Mouse (Mus musculus) activated CD4-positive, CD25-positive, alpha-beta regulatory T cell, adult 9 weeks (primary cell): ENCODE results near the gene Rnf20. TPM values are rescaled to one million over a fixed set of nuclear protein-coding genes. Genes with fewer than 3 reads are reported as not detected.

ENCODE experiments used
- polyA plus RNA-seq: library from polyadenylated mRNA; unstranded; fragments of 100-300 nt; shearing (Covaris generic); gene quantifications from one replicate; pipeline ENCODE4 v1.2.1, GENCODE M21; 2017

Rnf20 gene
- 67.9 TPM for polyA plus RNA-seq

GRCm38 (mm10) chr4:49631319-49632138 is at the start of gene Rnf20:
Gene Rnf20 (plus strand): TSS chr4:49632006.

DNA sequence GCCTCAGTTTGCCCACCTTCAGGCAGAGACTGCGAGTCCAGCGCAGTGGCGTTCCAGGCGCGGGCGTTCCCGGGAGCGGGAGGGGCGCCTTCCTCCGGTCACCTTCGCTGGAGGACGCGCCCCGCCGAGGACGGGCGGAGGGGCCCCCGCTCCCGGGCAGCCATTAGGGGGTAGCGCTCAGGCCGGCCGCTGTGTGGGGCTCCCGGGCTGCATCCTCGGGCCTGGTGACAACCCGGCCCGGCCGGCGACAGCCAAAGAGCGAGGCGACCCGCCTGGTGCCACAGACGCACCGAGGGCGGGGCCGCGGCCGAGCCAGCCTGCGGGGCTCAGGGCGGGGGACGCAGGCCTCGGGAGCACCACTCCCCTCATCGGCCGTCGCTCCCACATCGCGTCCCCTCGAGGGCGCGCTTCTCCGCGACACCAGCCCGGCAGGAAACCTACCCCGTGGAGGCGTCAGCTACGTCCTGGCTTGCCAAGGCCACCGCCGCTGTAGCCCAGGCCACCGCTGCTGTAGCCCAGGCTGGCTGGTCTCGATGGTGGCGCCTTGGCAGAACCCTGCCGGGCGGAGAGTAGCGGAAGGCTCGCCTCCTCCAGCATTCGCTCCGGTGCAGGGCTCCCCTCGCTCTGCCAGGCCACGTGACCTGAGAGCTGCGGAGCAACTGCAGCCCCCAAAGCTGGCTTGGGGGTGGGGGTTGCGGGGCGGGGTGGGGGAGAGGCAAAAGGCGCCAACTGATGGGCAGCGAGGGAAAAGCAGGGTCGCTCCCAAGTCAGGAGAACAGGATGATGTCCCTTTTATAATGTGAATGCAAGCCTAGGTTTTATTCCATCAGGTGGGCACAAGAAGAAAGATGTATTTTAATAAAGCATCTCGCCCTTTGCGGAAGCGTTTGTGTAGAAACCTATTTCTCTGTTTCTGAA is 34.4 kb upstream of the Rnf20 start, which contains the start of gene Tmem246:
Gene Tmem246, minus strand, starts transcription at position 694 of the 918 bp plus-strand sequence.

GRCm38 (mm10) chr4:49681812-49682211 is 50.0 kb downstream of the Rnf20 start, which contains the start of gene Ppp3r2:
Gene Ppp3r2 (minus strand): TSS chr4:49682024.

Other genes starting within 250 kb of the Rnf20 start
- not detected for gene Acnat2, start 223.9 kb upstream of the Rnf20 start, polyA plus RNA-seq
- gene Acnat1, start 158.1 kb upstream of the Rnf20 start, polyA plus RNA-seq: not detected
- not detected for gene Baat, start 125.4 kb upstream of the Rnf20 start, polyA plus RNA-seq
- gene Mrpl50, start 110.9 kb upstream of the Rnf20 start, polyA plus RNA-seq: 28.5 TPM
- gene Zfp189, start 110.8 kb upstream of the Rnf20 start, polyA plus RNA-seq: 5.1 TPM
- not detected for gene Aldob, start 82.5 kb upstream of the Rnf20 start, polyA plus RNA-seq
- gene Tmem246, start 34.1 kb upstream of the Rnf20 start, polyA plus RNA-seq: not detected
- 0.09 TPM for gene Ppp3r2, start 50.0 kb downstream of the Rnf20 start, polyA plus RNA-seq
- gene Grin3a, start 213.7 kb downstream of the Rnf20 start, polyA plus RNA-seq: not detected